Mouse (Mus musculus): Measurements from ENCODE around the gene Calm1. TPM values are rescaled to one million over a fixed set of nuclear protein-coding genes. Genes with fewer than 3 reads are reported as not detected.
"Not testable (repeated sequence)": the region's sequence is repeated elsewhere in the genome, so short reads cannot be mapped to it uniquely, and the experiment has no call there.

Gene Calm1
- 1,452 to 2,258 TPM (median 2,098 TPM) in 3 replicates for total RNA-seq (2017)

DNA sequence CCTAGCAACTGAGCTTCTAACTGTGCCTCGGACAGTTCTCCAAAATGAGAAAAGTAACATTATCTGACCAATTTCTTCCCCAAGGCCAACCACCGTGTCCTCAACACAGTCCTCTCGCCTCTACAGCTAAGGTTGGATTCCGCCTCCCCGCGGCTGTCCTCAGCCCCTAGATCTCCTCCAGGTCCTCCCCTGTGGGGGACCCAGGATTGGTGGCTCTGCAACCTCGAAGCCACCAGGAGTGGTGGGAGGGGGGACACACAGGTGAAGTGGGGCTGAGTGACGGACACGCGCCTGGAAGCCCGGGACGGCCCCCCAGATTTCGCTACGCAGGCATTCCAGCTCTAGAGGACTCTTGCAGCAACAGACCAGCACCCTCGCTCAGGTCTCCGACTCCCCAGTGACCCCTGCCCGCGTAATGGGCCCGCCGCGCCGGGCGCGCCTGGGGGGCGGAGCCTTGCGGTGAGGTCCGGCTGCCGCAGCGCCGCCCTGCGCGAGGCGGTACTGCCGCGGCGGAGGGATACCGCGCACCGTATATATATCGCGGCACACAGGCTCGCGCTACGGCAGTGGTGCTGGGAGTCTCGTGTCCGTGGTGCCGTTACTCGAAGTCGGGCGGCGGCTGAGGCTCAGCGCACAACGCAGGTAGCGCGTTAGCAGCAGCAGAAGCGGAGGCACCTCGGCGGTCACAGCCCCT lies at the start of gene Calm1:
Gene Calm1 (plus strand): TSS at position 469 of the 694 bp plus-strand sequence.
- peak; percentile 70 for ATAC-seq (replicated peaks; ENCODE audit: insufficient number of reproducible peaks, low FRiP score, low TSS enrichment, poor library complexity, severe bottlenecking)

DNA sequence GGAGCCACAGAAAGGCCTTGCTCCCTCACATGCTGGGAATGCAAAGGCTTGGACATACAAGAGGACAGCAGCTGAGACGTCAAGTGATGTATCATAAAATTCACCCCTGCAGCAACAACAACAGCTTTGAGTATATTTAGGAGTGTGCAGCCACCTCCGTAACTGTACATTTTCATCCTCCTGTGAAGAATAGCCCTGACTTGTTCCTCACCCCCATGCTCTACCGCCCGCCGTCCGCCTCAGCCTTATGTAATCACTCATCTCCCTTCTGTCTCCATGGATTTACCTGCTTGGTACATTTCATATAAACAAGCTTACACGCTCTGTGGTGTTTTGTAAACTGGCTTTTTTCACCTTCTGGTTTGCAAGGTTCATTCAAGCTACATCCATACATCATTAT lies 46.8 kb upstream of the Calm1 start:
- no peak for ATAC-seq (replicated peaks; ENCODE audit: insufficient number of reproducible peaks, low FRiP score, low TSS enrichment, poor library complexity, severe bottlenecking)

DNA sequence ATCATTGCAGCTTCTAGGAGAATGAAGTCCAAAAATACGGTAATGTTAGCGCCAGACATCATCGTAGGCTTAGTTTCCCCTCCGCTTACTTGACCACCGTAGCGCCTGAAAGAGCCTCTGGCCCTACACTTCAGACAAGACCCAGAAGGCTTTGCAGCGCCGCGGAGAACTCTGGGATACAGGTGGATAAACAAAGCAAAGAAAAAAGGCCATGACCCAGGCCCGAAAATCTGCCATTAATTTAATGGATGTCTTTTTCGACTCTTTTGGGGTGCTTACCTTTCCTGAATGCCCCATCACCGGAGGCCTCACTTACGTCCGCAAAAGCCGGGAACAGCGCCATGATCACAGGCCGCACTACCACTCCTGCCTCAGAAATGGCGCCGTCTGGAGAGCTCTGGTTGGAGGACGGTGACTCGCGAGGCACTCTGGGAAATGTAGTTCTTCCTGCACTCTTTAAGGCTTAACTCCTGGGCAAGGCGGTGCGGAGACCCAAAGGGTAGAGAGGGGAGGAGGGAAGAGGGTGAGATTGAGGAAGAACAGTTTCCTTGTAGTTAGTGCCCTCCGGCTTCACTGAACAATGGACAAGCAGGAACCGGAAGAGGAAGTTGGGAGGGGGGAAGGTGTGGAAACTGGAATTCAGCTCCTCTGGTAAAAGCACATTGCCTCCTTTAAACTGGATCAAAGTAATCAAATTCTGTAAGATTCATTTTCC lies 39.8 kb upstream of the Calm1 start, which contains the start of gene Nrde2:
Gene Nrde2 (minus strand): TSS at position 393 of the 715 bp plus-strand sequence.
- peak; percentile 100 for ATAC-seq (replicated peaks; ENCODE audit: insufficient number of reproducible peaks, low FRiP score, low TSS enrichment, poor library complexity, severe bottlenecking)

DNA sequence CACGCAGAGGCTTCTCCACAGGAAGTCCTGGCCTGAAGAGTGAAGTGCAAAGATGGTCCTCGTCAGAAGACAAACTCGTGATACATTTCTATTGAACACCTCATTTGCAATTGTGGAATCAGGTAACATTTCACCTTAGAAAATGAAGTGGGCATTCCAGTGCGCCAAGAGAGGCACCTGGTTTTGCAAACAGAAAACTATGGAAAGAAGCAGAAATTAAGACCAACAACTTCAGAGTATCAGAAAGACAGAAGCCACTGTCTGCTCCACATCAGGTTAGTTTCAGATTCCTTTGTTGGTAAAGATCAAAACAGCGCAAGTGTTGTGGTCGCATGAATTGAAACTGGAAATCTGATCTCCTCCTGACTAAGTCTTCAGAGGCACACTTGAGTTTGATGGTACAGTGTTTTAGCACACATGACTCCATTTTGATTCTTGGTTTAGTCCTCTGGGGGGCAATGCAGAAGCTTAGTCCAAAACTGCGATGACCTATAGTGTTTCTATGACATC lies 34.2 kb upstream of the Calm1 start:
- ATAC-seq (replicated peaks; ENCODE audit: insufficient number of reproducible peaks, low FRiP score, low TSS enrichment, poor library complexity, severe bottlenecking): no peak

GRCm38 (mm10) chr12:100166177-100166576 lies 33.1 kb upstream of the Calm1 start:
- ATAC-seq (replicated peaks; ENCODE audit: insufficient number of reproducible peaks, low FRiP score, low TSS enrichment, poor library complexity, severe bottlenecking): no peak

GRCm38 (mm10) chr12:100166939-100167338 lies 32.3 kb upstream of the Calm1 start:
- ATAC-seq (replicated peaks; ENCODE audit: insufficient number of reproducible peaks, low FRiP score, low TSS enrichment, poor library complexity, severe bottlenecking): no peak

DNA sequence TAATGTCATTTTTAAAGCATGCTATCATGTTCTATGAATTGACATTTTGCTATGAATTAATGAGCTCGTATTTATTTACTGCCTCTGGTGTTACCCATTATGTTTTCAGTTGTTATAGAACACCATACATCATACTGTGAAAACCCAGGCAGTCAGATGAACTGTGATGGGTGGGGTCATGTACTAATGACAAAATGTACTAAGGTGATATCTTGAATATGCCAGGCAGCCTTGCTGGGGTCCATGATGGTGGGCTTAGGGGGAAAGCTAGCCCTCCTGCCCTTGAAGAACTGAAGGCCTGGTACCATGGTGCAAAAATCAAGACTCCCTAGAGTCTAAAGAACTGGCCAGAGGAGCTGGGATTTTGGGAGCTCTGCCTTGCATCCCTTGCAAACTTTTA lies 31.7 kb upstream of the Calm1 start:
- ATAC-seq (replicated peaks; ENCODE audit: insufficient number of reproducible peaks, low FRiP score, low TSS enrichment, poor library complexity, severe bottlenecking): no peak

DNA sequence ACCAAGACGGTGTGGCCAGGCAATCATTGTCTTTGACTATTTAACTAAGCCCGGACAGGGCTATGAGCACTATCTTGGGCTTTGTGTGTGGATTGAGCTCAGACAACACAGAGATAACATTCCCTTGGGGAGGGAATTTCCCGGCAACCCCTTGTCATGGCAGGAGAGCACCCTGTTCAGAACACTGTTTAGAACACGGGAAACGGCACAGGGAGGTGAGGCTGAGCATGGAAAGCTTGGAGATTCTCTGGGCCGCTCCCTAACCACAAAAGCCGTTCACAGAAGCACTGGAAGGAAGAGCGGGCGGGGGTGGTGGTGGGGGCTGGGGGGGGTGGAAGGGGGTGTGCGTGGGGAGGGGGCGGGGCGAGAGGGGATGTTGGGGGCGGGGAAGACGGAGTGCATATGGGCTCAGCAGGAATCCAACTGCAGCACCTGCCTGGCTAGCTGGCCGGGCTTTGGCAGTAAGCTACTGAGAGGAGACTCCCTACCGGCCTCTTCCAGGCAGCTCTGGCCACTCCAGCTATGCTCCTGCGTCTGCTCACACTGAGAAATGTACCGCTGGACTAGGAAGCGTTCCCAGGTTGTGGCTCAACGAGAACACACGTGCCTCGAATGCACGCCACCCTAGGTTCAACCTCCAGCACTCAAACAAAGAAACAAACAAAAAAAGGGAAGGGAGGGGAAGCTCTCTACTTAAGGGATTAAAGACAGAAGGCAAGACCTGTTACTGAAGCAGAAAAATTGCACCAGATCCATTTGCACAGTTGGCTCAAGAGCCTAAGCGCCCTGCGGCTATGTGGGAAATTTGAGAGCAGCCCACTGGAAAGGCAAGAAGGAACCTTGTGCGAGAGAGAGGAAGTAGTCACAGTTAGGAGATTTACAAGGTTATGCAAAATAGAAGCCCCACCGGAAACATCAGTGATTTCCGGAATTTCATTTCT lies 31.0 kb upstream of the Calm1 start:
- peak; percentile 69 for ATAC-seq (replicated peaks; ENCODE audit: insufficient number of reproducible peaks, low FRiP score, low TSS enrichment, poor library complexity, severe bottlenecking)

DNA sequence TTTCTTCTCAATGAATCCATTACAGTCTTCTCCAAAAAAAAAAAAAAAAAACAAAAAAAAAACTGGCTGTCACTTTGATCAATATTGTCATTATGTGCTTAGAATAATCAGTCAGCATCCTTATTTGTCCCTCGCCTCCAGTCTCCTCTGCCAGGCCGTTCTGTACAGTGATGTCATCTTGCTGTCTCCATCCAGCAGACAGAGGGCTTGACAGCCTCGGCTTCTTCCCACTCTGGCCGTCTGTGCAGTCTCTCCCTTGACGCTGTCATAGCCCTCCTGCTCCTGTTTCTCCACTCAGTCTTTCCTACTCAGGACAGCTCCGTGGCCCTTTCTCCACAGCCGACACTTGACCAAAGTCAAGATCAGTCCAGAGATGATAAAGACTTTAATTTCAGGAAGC lies 26.8 kb upstream of the Calm1 start:
- ATAC-seq (replicated peaks; ENCODE audit: insufficient number of reproducible peaks, low FRiP score, low TSS enrichment, poor library complexity, severe bottlenecking): no peak

DNA sequence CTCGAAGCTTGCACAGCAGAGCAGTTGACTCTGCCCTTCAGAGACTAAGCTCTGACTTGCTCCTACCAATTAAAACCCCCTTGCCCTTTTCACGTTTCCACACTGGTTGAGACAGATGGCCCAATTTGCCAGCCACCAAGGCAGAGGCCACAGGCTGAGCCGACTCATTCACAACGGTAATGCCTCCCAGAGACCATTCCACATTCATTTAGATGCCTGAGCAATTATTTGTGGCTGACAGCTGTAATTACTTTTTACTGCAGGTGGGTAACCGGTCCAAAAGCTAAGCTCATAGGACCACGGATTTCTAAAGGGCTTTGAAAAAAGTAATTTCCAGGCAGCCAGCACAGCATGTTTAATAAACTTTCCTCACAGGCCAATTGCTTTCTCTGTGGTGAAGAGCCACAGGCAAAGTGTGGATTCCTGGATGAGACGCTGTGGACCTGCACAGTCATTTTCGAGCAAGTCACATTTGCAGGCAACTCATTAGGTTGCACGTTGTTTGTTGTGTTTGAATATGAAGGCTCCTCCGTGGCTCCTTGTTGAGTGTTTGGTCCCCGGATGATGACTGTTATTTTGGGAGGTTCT lies 22.7 kb upstream of the Calm1 start:
- no peak for ATAC-seq (replicated peaks; ENCODE audit: insufficient number of reproducible peaks, low FRiP score, low TSS enrichment, poor library complexity, severe bottlenecking)

DNA sequence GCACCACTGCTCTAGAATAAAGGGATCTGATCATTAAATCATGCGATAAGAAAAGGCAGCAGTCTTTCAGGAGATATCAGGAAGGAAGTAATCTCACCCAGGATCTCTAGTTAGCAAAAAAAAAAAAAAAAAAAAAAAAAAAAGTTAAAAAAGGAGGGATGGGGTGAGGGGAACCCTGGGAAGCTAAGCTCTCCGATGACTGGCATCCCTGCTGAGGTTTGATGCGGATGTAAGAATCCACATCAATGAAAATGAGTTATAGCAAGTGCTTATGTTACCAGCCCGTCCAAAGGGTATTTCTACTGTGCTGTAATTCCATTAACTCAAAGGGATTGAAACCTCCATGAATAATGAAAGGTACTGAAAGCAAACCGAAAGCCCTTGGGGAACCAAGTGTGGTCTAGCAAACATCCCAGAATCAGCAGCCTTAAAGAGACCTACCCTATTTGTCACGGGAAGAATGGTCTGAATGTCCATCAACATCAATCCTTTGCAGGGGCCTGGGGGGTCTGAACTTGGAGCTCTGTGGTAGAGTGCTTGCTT lies 20.3 kb upstream of the Calm1 start:
- no peak for ATAC-seq (replicated peaks; ENCODE audit: insufficient number of reproducible peaks, low FRiP score, low TSS enrichment, poor library complexity, severe bottlenecking)

DNA sequence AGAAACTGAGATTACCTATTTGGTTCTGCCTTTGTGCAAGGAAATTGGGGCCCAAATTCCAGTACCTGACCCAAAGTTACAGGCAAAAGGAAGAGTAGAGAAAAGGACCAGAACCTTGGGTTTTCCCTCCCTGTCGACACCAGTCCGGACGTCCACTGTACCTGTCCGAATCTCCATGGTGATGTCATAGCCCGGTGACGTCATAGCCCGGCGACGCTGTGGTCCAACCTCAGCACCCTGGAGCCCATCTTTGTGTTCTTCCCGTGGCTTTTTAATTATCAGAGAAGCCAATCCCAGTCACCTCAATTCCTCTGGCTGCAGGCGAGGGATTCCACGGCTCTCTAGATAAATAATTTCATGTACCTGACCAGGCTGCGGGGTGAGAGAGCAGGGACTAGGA lies 18.4 kb upstream of the Calm1 start:
- ATAC-seq (replicated peaks; ENCODE audit: insufficient number of reproducible peaks, low FRiP score, low TSS enrichment, poor library complexity, severe bottlenecking): no peak

GRCm38 (mm10) chr12:100182676-100183075 lies 16.6 kb upstream of the Calm1 start:
- no peak for ATAC-seq (replicated peaks; ENCODE audit: insufficient number of reproducible peaks, low FRiP score, low TSS enrichment, poor library complexity, severe bottlenecking)

DNA sequence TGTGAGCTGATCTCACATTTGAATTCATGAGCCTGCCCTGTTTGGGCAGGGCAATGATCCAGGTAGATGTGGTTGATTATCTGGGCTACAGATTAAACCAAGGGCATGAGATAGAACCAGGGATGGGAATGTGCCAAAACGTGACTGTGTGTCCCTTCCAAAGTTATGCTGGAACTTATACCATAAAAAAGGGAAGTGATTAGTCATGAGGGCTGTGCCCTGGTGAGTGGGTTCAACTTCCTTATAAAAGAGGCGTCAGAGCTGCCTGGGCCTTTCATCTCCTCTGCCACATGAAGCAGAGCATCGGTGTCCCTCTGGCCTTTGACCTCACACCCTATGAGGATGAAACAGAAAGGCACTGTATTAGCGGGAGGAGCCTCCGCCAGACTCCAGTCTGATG lies 15.3 kb upstream of the Calm1 start:
- ATAC-seq (replicated peaks; ENCODE audit: insufficient number of reproducible peaks, low FRiP score, low TSS enrichment, poor library complexity, severe bottlenecking): peak; percentile 81

DNA sequence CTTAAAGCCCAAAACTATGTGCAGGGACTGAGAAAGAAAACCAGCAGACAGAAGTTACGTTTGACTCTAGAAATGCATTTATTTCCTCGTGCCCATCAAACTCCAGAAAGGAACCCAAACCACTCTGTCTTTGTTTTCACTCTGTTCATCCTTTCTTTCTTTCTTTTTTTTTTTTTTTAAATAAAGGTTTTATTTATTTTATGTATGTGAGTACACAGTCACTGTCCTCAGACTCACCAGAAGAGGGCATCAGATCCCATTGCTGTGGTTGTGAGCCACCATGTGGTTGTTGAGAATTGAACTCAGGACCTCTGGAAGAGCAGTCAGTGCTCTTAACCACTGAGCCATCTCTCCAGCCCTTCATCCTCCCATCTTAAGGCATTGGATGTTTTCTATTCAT lies 14.3 kb upstream of the Calm1 start:
- not testable (repeated sequence) for ATAC-seq (replicated peaks; ENCODE audit: insufficient number of reproducible peaks, low FRiP score, low TSS enrichment, poor library complexity, severe bottlenecking)

DNA sequence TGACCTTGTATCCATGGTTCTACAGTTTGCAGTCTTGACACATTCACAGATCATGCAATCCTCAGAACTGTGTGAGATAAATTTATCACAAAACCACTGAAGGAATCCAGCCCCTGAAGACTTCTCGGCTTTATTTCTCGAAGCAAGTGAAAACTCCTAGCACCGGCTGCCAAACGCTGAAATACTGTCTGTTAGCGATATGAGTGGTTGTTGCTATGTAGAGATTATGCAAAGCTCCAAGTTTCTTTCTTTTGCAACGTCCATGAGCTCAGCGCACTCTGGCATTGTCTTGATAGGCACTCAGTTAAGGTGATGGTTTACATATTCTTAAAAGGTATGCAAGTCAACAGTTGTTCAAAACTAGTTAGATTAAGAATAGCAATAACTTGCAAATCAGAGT lies 13.3 kb upstream of the Calm1 start:
- no peak for ATAC-seq (replicated peaks; ENCODE audit: insufficient number of reproducible peaks, low FRiP score, low TSS enrichment, poor library complexity, severe bottlenecking)

- no peak for ATAC-seq (replicated peaks; ENCODE audit: insufficient number of reproducible peaks, low FRiP score, low TSS enrichment, poor library complexity, severe bottlenecking)
Measured at GRCm38 (mm10) chr12:100186376-100186775, 12.9 kb upstream of the Calm1 start.

GRCm38 (mm10) chr12:100187013-100187755 lies 12.1 kb upstream of the Calm1 start:
- peak; percentile 87 for ATAC-seq (replicated peaks; ENCODE audit: insufficient number of reproducible peaks, low FRiP score, low TSS enrichment, poor library complexity, severe bottlenecking)

Measured in monocyte, adult 5-6 weeks (primary cell).